Mouse (Mus musculus) hindbrain, embryonic 16.5 days (tissue): ENCODE data around the gene Ptpn23. TPM values are rescaled to one million over a fixed set of nuclear protein-coding genes. Genes with fewer than 3 reads are reported as not detected.
"Not testable (repeated sequence)": the region's sequence is repeated elsewhere in the genome, so short reads cannot be mapped to it uniquely, and the experiment has no call there.

ENCODE experiments used
- ATAC-seq: fragments of 200-750 bp; cut with Nextera tagmentation; 2 replicates; pipeline ENCODE4 v1.8.0; 2017; ENCODE audit warnings: moderate TSS enrichment, moderate library complexity
- H3K27ac ChIP-seq: fragments of 300-500 bp; sonication (generic); 2 replicates; pipeline ENCODE4 v1.5.1; 2014; ENCODE audit warnings: low read depth, mild to moderate bottlenecking, control low read depth, low read length, moderate library complexity
- H3K27me3 ChIP-seq: fragments of 300-500 bp; sonication (generic); replicated peaks from 2 replicates; pipeline ENCODE4 v1.6.1; 2014; ENCODE audit warnings: low read length; ENCODE audit not compliant: control insufficient read depth, insufficient read depth
- H3K36me3 ChIP-seq: fragments of 300-500 bp; sonication (generic); 2 replicates; pipeline ENCODE4 v1.6.1; 2014; ENCODE audit warnings: mild to moderate bottlenecking, low read length, moderate library complexity, mixed read lengths; ENCODE audit not compliant: control insufficient read depth, insufficient read depth
- H3K4me1 ChIP-seq: fragments of 300-500 bp; sonication (generic); 2 replicates; pipeline ENCODE4 v1.6.1; 2014; ENCODE audit warnings: low read depth, low read length; ENCODE audit not compliant: control insufficient read depth, insufficient read depth
- H3K4me2 ChIP-seq: fragments of 300-500 bp; sonication (generic); 2 replicates; pipeline ENCODE4 v1.6.1; 2014; ENCODE audit warnings: mild to moderate bottlenecking, low read length, control low read depth, moderate library complexity
- H3K4me3 ChIP-seq: fragments of 300-500 bp; sonication (generic); 2 replicates; pipeline ENCODE4 v1.5.1; 2014; ENCODE audit warnings: mild to moderate bottlenecking, low read length, control low read depth, moderate library complexity
- H3K9ac ChIP-seq: fragments of 300-500 bp; sonication (generic); 2 replicates; pipeline ENCODE4 v1.6.1; 2014; ENCODE audit warnings: low read depth, mild to moderate bottlenecking, control low read depth, low read length, moderate library complexity
- H3K9me3 ChIP-seq: fragments of 300-500 bp; sonication (generic); 2 replicates; pipeline ENCODE4 v1.6.1; 2014; ENCODE audit warnings: mild to moderate bottlenecking, low read length, moderate library complexity; ENCODE audit not compliant: control insufficient read depth
- WGBS: fragments of 180-500 bp; shearing (Covaris S2); extraction: QIAGEN DNeasy Blood & Tissue Kit; methylation state at CpG from one replicate; pipeline ENCODE4 v1.1.7; 2014; 5-methylcytosine and 5-hydroxymethylcytosine counted together
- polyA plus RNA-seq: library from polyadenylated mRNA; unstranded; fragments of >200 nt; fragmentation: Nextera tagmentation; extraction: Ambion mirVana; gene quantifications from 2 replicates; pipeline ENCODE4 v1.2.1, GENCODE M21; 2015

Gene Ptpn23
- polyA plus RNA-seq, 1 experiment from 2014 or later: 24.5 TPM

- Histone ChIP-seq H3K36me3 (no peaks in the 10 kb centered on the region), H3K4me3 (no peak within 1 kb of the TSS), H3K27ac (no peak within 1 kb of the TSS), H3K4me1 (no peaks in the 10 kb centered on the region), H3K4me2 (no peak within 1 kb of the TSS), H3K9ac (no peak within 1 kb of the TSS), H3K27me3 (no peaks in the 10 kb centered on the region), H3K9me3 (no peaks in the 10 kb centered on the region)
- WGBS: 89% methylated on average over 12 of the region's 12 CpGs
- ATAC-seq: no peak
Measured at GRCm38 (mm10) chr9:110419511-110420112, 11.6 kb upstream of the Ptpn23 start, which contains the start of gene Ngp. Gene Ngp, plus strand, starts transcription at chr9:110419747.

DNA sequence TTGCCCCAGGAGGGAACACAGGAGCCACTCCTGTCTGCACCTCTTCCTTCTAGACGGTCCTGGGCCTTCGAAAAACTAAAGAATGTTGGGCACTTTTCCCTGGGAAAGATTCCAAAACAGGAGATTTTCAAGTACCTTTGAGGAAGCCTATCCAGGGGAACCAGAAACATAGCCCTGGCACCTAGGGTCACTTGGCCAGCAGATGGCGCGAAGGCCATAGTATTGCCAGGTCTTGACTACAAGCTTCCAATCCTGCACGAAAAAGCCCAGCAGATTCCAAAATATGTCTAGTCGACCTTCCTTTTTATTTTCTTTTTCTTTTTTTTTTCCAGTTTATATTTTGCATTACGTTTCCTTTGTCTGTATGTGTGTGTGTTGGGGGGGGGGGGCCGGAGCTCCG lies 5.8 kb upstream of the Ptpn23 start:
- no peak for ATAC-seq
- Histone ChIP-seq H3K27me3 (no peaks in the 10 kb centered on the region), H3K4me2 (no peak overlapping the region), H3K9me3 (no peaks in the 10 kb centered on the region), H3K4me1 (peaks cover 3% of the 10 kb centered on the region), H3K36me3 (no peaks in the 10 kb centered on the region), H3K27ac (no peak overlapping the region), H3K9ac (no peak overlapping the region), H3K4me3 (no peak overlapping the region)
- WGBS: 57% methylated on average over 9 of the region's 9 CpGs

GRCm38 (mm10) chr9:110412926-110413325 lies 4.9 kb upstream of the Ptpn23 start:
- 0 out of 2 replicates have a peak overlapping the region, but pooled peaks have one; percentile 13 for H3K9ac ChIP-seq
- H3K4me2 ChIP-seq: no peak overlapping the region
- no peak for ATAC-seq

GRCm38 (mm10) chr9:110410908-110411887 lies 3.2 kb upstream of the Ptpn23 start:
- ATAC-seq: no peak

More at GRCm38 (mm10) chr9:110412926-110413325, 4.9 kb upstream of the Ptpn23 start:
- Histone ChIP-seq H3K36me3 (no peaks in the 10 kb centered on the region), H3K9me3 (no peaks in the 10 kb centered on the region), H3K27ac (no peak overlapping the region), H3K27me3 (no peaks in the 10 kb centered on the region), H3K4me1 (peaks cover 5% of the 10 kb centered on the region), H3K4me3 (no peak overlapping the region)
- 78% methylated on average over 7 of the region's 7 CpGs for WGBS

GRCm38 (mm10) chr9:110407311-110408098 lies 508 bp downstream of the Ptpn23 start:
- no peaks in the 10 kb centered on the region for H3K36me3 ChIP-seq
- peak overlapping the region; percentile 76 for H3K4me2 ChIP-seq
- H3K4me3 ChIP-seq: peak overlapping the region; percentile 95
- peak overlapping the region; percentile 92 for H3K9ac ChIP-seq
- WGBS: 2% methylated on average over 40 of the region's 41 CpGs
- no peaks in the 10 kb centered on the region for H3K27me3 ChIP-seq
- H3K9me3 ChIP-seq: no peaks in the 10 kb centered on the region
- peak; percentile 73 for ATAC-seq
- H3K27ac ChIP-seq: peak overlapping the region; percentile 85
- peaks cover 20% of the 10 kb centered on the region for H3K4me1 ChIP-seq

More at GRCm38 (mm10) chr9:110410908-110411887, 3.2 kb upstream of the Ptpn23 start:
- H3K9me3 ChIP-seq: no peaks in the 10 kb centered on the region
- H3K27ac ChIP-seq: no peak overlapping the region
- peaks cover 13% of the 10 kb centered on the region for H3K4me1 ChIP-seq
- no peaks in the 10 kb centered on the region for H3K36me3 ChIP-seq
- no peaks in the 10 kb centered on the region for H3K27me3 ChIP-seq
- 33% methylated on average over 6 of the region's 6 CpGs for WGBS
- H3K4me3 ChIP-seq: no peak overlapping the region
- no peak overlapping the region for H3K4me2 ChIP-seq
- no peak overlapping the region for H3K9ac ChIP-seq

DNA sequence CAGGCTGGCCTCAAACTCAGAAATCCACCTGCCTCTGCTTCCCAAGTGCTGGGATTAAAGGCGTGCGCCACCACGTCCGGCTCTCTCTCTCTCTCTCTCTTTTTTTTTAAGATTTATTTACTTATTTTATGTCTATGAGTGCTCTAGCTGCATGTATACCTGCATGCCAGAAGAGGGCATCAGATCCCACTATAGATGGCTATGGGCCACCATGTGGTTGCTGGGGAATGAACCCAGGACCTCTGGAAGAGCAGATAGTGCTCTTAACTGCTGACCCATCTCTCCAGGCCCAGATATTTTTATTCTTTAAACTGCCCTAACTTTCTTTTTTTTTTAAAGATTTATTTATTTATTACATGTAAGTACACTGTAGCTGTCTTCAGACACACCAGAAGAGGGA lies 4.8 kb downstream of the Ptpn23 start:
- not testable (repeated sequence) for H3K27ac ChIP-seq, H3K9ac ChIP-seq, ATAC-seq, H3K9me3 ChIP-seq, H3K27me3 ChIP-seq, H3K4me2 ChIP-seq, H3K36me3 ChIP-seq, H3K4me3 ChIP-seq
- peaks cover 15% of the 10 kb centered on the region for H3K4me1 ChIP-seq
- WGBS: 92% methylated on average over 4 of the region's 4 CpGs

- Histone ChIP-seq H3K4me1 (peaks cover 15% of the 10 kb centered on the region), H3K9ac (no peak overlapping the region), H3K9me3 (no peaks in the 10 kb centered on the region), H3K4me2 (no peak overlapping the region), H3K27ac (no peak overlapping the region), H3K4me3 (no peak overlapping the region), H3K27me3 (no peaks in the 10 kb centered on the region), H3K36me3 (no peaks in the 10 kb centered on the region)
- no peak for ATAC-seq
- 100% methylated on average over 2 of the region's 2 CpGs for WGBS
Measured at GRCm38 (mm10) chr9:110402731-110403130, 5.3 kb downstream of the Ptpn23 start.

- no peak overlapping the region for H3K4me3 ChIP-seq
- H3K27ac ChIP-seq: no peak overlapping the region
- H3K9ac ChIP-seq: no peak overlapping the region
- peaks cover 2% of the 10 kb centered on the region; the same call in 1 of the 2 replicates for H3K36me3 ChIP-seq
- H3K4me2 ChIP-seq: no peak overlapping the region
- H3K27me3 ChIP-seq: no peaks in the 10 kb centered on the region
- 83% methylated on average over 5 of the region's 5 CpGs for WGBS
- no peak for ATAC-seq
- peaks cover 2% of the 10 kb centered on the region for H3K4me1 ChIP-seq
- H3K9me3 ChIP-seq: no peaks in the 10 kb centered on the region
Measured at GRCm38 (mm10) chr9:110400650-110401049, 7.4 kb downstream of the Ptpn23 start.
